Mouse (Mus musculus) ES-E14 (cell line): ENCODE data around the gene Snai1. TPM values are rescaled to one million over a fixed set of nuclear protein-coding genes. Genes with fewer than 3 reads are reported as not detected.

ENCODE experiments used
- DNase-seq: peaks from one replicate; pipeline ENCODE4 v3.0.0-alpha.2; 2013; ENCODE audit warnings: low read depth, low spot score
- H3K27ac ChIP-seq: 2 replicates; pipeline ENCODE4 v1.5.1; 2012; ENCODE audit warnings: low read depth, mild to moderate bottlenecking, low read length, moderate library complexity, mixed read lengths; ENCODE audit not compliant: poor library complexity, insufficient read depth, severe bottlenecking
- H3K36me3 ChIP-seq: 2 replicates; pipeline ENCODE4 v1.6.1; 2012; ENCODE audit warnings: mild to moderate bottlenecking, low read length, moderate library complexity, mixed read lengths; ENCODE audit not compliant: control insufficient read depth, poor library complexity, insufficient read depth, severe bottlenecking
- H3K4me1 ChIP-seq, 2 experiments: fragments of 150-350 bp in 1 of 2; sonication (generic) in 1 of 2; 2 replicates each; pipeline ENCODE4 v1.6.1; 2012; ENCODE audit warnings: low read length in 2 of 2, mild to moderate bottlenecking in 1 of 2, mixed read lengths in 1 of 2; ENCODE audit not compliant: control insufficient read depth in 2 of 2, insufficient read depth in 2 of 2, poor library complexity in 1 of 2
- H3K4me3 ChIP-seq, 2 experiments: fragments of 150-350 bp in 1 of 2; sonication (generic) in 1 of 2; 2 replicates each; pipeline ENCODE4 v1.5.1; 2012; ENCODE audit warnings: low read length in 2 of 2, low read depth in 1 of 2, mild to moderate bottlenecking in 1 of 2, mixed read lengths in 1 of 2; ENCODE audit not compliant: insufficient read depth in 1 of 2, poor library complexity in 1 of 2, severe bottlenecking in 1 of 2
- H3K9ac ChIP-seq: 2 replicates; pipeline ENCODE4 v1.6.1; 2012; ENCODE audit warnings: low read depth, mild to moderate bottlenecking, low read length, mixed read lengths; ENCODE audit not compliant: poor library complexity, insufficient read depth, severe bottlenecking
- H3K9me3 ChIP-seq: fragments of 150-350 bp; sonication (generic); 2 replicates; pipeline ENCODE4 v1.6.1; 2012; ENCODE audit warnings: low read depth, mild to moderate bottlenecking, low read length; ENCODE audit not compliant: control insufficient read depth, insufficient read depth
- CHD2 ChIP-seq: IDR thresholded peaks from 2 replicates; pipeline ENCODE4 v1.6.1; 2014; ENCODE audit warnings: mild to moderate bottlenecking, low read depth, low read length, inconsistent platforms
- HCFC1 ChIP-seq: IDR thresholded peaks from 2 replicates; pipeline ENCODE4 v1.6.1; 2012; ENCODE audit warnings: low read length, inconsistent platforms, borderline replicate concordance; ENCODE audit not compliant: insufficient read depth
- MAFK ChIP-seq: IDR thresholded peaks from 2 replicates; pipeline ENCODE4 v1.6.1; 2014; ENCODE audit warnings: mild to moderate bottlenecking, low read depth, low read length, inconsistent platforms; ENCODE audit not compliant: insufficient read depth
- ZC3H11A ChIP-seq: IDR thresholded peaks from 2 replicates; pipeline ENCODE4 v1.6.1; 2012; ENCODE audit warnings: low read depth, mild to moderate bottlenecking, inconsistent platforms, low read length, borderline replicate concordance
- ZNF384 ChIP-seq: IDR thresholded peaks from 2 replicates; pipeline ENCODE4 v1.6.1; 2012; ENCODE audit warnings: low read depth, low read length, inconsistent platforms
- in situ Hi-C, 2 experiments: fragments of 600-800 bp; cut with MboI; formaldehyde crosslinking; loops; one replicate each; pipeline ENCODE4 v1.15.1; 2025; ENCODE audit warnings: low sequenced_read_pairs in 2 of 2, inconsistent platforms in 1 of 2; ENCODE audit not compliant: unreplicated experiment in 2 of 2
- total RNA-seq: library from RNA; depleted of rRNA; stranded (reverse); fragments of 300-350 nt; gene quantifications from 2 replicates; pipeline ENCODE4 v1.2.3, GENCODE M21; 2012

The Snai1 gene
- total RNA-seq, 1 experiment = 3.4 TPM

- TF ChIP-seq ZC3H11A (no peak), CHD2 (no peak)
- H3K27ac ChIP-seq = no peak overlapping the region
- H3K9ac ChIP-seq = no peak overlapping the region
- H3K9me3 ChIP-seq = no peaks in the 10 kb centered on the region
- in situ Hi-C loops = no loop called here
- peaks cover 0 to 12% of the 10 kb centered on the region in 2 experiments; a peak in 2 of 4 replicates for H3K4me1 ChIP-seq
- no peak for DNase-seq
- no peak overlapping the region for H3K4me3 ChIP-seq
- no peaks in the 10 kb centered on the region for H3K36me3 ChIP-seq
These were observed 37.6 kb downstream of the Snai1 start for GRCm38 (mm10) chr2:167575581-167575980.

- TF ChIP-seq CHD2 (no peak), HCFC1 (no peak), ZNF384 (no peak)
- no peak for DNase-seq
- Histone ChIP-seq H3K36me3 (no peaks in the 10 kb centered on the region), H3K9me3 (no peaks in the 10 kb centered on the region), H3K4me3 (no peak overlapping the region), H3K9ac (no peak overlapping the region), H3K27ac (no peak overlapping the region), H3K4me1 (peaks cover 0 to 12% of the 10 kb centered on the region in 2 experiments; a peak in 2 of 4 replicates)
- in situ Hi-C loops = no loop called here
These were observed 38.2 kb downstream of the Snai1 start for GRCm38 (mm10) chr2:167576121-167576620.

GRCm38 (mm10) chr2:167577186-167577785, 39.3 kb downstream of the Snai1 start:
- in situ Hi-C loops = no loop called here
- TF ChIP-seq CHD2 (no peak), ZC3H11A (no peak), MAFK (no peak), HCFC1 (no peak), ZNF384 (no peak)
- Histone ChIP-seq H3K4me1 (peaks cover 0 to 11% of the 10 kb centered on the region in 2 experiments; a peak in 2 of 4 replicates), H3K4me3 (no peak overlapping the region), H3K9ac (no peak overlapping the region), H3K36me3 (no peaks in the 10 kb centered on the region), H3K27ac (no peak overlapping the region), H3K9me3 (no peaks in the 10 kb centered on the region)
- DNase-seq = no peak

- in situ Hi-C loops = no loop called here
- Histone ChIP-seq H3K36me3 (no peaks in the 10 kb centered on the region), H3K9ac (peak overlapping the region; percentile 49; the same call in 1 of the 2 replicates), H3K4me1 (peaks cover 0 to 23% of the 10 kb centered on the region in 2 experiments; a peak in 2 of 4 replicates), H3K27ac (no peak overlapping the region; the same call in 1 of the 2 replicates), H3K9me3 (no peaks in the 10 kb centered on the region), H3K4me3 (peak overlapping the region in 1 of 2 experiments; percentile 4; a peak in 1 of 4 replicates)
- TF ChIP-seq CHD2 (no peak), HCFC1 (no peak), ZC3H11A (no peak), ZNF384 (no peak), MAFK (no peak)
- peak; percentile 91 for DNase-seq
These were observed 40.5 kb downstream of the Snai1 start for GRCm38 (mm10) chr2:167578521-167578920.
